Mouse (Mus musculus): Measurements from ENCODE around the gene Zfp961. TPM values are rescaled to one million over a fixed set of nuclear protein-coding genes. Genes with fewer than 3 reads are reported as not detected.
"Not testable (repeated sequence)": the region's sequence is repeated elsewhere in the genome, so short reads cannot be mapped to it uniquely, and the experiment has no call there.

The Zfp961 gene
- polyA plus RNA-seq, 1 experiment, result 1.9 TPM

DNA sequence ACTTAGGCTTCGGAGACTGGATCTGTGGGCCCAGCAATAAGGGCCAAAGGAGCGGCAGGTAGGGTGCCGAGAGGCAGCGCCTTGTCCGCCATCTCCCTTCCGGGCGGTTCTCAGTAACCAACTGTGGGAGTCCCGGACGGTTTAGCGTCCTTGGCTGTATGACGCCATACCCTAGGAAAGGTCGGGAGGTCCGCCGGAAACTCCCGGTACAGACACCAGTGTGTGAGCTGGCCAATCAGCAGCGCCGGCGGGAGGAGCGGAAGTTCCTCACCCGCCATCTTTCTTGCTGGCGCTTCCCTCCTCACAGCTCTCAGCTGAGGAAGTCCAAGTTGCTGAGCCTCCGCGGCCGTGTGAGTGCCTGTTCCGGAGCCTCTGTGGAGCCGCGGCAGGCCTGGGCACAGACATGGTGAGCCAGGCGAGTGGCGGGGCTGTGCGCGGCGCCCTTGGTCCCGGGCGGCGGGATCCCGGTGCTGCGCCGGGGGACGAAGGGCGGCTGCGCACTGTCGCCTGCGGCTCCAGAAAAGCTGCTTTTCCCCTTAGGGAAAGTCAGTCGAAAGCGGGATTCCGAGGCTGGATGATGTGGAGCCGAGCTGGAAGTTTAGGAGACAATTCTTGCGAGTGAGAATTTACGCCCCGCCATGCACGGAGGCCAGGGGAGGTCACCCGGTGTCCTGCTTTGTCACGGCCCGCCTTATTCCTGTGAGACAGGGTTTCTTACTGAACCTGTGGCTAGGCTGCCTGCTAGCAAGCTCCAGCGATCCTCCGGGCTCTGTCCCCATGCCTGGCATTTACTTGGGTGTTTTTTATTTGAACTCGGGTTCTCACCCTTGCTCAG lies 28.1 kb upstream of the Zfp961 start:
- Histone ChIP-seq H3K27me3 (ENCODE audit: control insufficient read depth, insufficient read depth, low read length) (no peaks in the 10 kb centered on the region), H3K36me3 (ENCODE audit: control insufficient read depth, insufficient read depth, low read length) (0 out of 2 replicates have a peak, but pooled peaks cover 2% of the 10 kb centered on the region), H3K4me3 (ENCODE audit: low read depth, low read length) (peak overlapping the region; percentile 98), H3K27ac (ENCODE audit: insufficient read depth, low read depth, low read length) (peak overlapping the region; percentile 97), H3K4me1 (ENCODE audit: control insufficient read depth, insufficient read depth, insufficient read length, low read length) (peaks cover 2% of the 10 kb centered on the region; the same call in 1 of the 2 replicates)
- no peak for TF ChIP-seq CTCF (IDR thresholded peaks at IDR 0.05; ENCODE audit: extremely low read depth, insufficient read length, insufficient replicate concordance, low read depth, low read length)
- TF ChIP-seq POLR2A (IDR thresholded peaks at IDR 0.05; ENCODE audit: low read depth, low read length), result peak; percentile 87
- WGBS, result under 1% methylated on average over 57 of the region's 57 CpGs

- no peaks in the 10 kb centered on the region for H3K27me3 ChIP-seq (ENCODE audit: control insufficient read depth, insufficient read depth, low read length)
- peak overlapping the region; percentile 43 for H3K27ac ChIP-seq (ENCODE audit: insufficient read depth, low read depth, low read length)
- H3K4me1 ChIP-seq (ENCODE audit: control insufficient read depth, insufficient read depth, insufficient read length, low read length), result peaks cover 2% of the 10 kb centered on the region; the same call in 1 of the 2 replicates
- no peak overlapping the region for H3K4me3 ChIP-seq (ENCODE audit: low read depth, low read length)
- TF ChIP-seq POLR2A (IDR thresholded peaks at IDR 0.05; ENCODE audit: low read depth, low read length) (no peak), CTCF (IDR thresholded peaks at IDR 0.05; ENCODE audit: extremely low read depth, insufficient read length, insufficient replicate concordance, low read depth, low read length) (no peak)
- peaks cover 23% of the 10 kb centered on the region for H3K36me3 ChIP-seq (ENCODE audit: control insufficient read depth, insufficient read depth, low read length)
- 90% methylated on average over 5 of the region's 5 CpGs for WGBS
Measured at GRCm38 (mm10) chr8:71925791-71926190, 25.0 kb upstream of the Zfp961 start.

GRCm38 (mm10) chr8:71926551-71926950 lies 24.3 kb upstream of the Zfp961 start:
- WGBS, result 46% methylated on average over 3 of the region's 3 CpGs

DNA sequence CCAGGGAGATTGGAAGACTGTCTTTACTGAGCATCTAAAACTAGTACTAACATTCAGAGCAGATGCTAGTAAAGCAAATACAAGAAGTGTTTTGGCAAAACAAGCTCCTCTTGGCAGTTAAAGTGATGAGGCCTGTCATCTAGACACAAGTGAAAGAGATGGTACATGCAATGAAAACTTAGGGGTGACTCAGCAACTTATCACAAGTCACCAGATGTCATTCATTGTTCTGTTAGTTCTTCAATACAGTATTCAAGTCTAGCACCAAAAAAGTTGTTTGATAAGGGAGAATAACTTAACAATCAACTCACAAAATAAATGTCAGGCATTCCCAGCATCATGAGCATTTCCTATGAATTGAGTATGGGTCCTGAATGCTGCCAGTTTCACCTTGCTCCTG lies 23.1 kb upstream of the Zfp961 start:
- Histone ChIP-seq H3K27ac (ENCODE audit: insufficient read depth, low read depth, low read length) (no peak overlapping the region), H3K27me3 (ENCODE audit: control insufficient read depth, insufficient read depth, low read length) (no peaks in the 10 kb centered on the region), H3K4me3 (ENCODE audit: low read depth, low read length) (no peak overlapping the region), H3K4me1 (ENCODE audit: control insufficient read depth, insufficient read depth, insufficient read length, low read length) (peaks cover 2% of the 10 kb centered on the region; the same call in 1 of the 2 replicates), H3K36me3 (ENCODE audit: control insufficient read depth, insufficient read depth, low read length) (peaks cover 31% of the 10 kb centered on the region)
- TF ChIP-seq CTCF (IDR thresholded peaks at IDR 0.05; ENCODE audit: extremely low read depth, insufficient read length, insufficient replicate concordance, low read depth, low read length), result no peak
- no peak for TF ChIP-seq POLR2A (IDR thresholded peaks at IDR 0.05; ENCODE audit: low read depth, low read length)

More at GRCm38 (mm10) chr8:71926551-71926950, 24.3 kb upstream of the Zfp961 start:
- Histone ChIP-seq H3K36me3 (ENCODE audit: control insufficient read depth, insufficient read depth, low read length) (peaks cover 30% of the 10 kb centered on the region), H3K4me3 (ENCODE audit: low read depth, low read length) (no peak overlapping the region), H3K27ac (ENCODE audit: insufficient read depth, low read depth, low read length) (peak overlapping the region; percentile 73; the same call in 1 of the 2 replicates), H3K27me3 (ENCODE audit: control insufficient read depth, insufficient read depth, low read length) (no peaks in the 10 kb centered on the region), H3K4me1 (ENCODE audit: control insufficient read depth, insufficient read depth, insufficient read length, low read length) (peaks cover 2% of the 10 kb centered on the region; the same call in 1 of the 2 replicates)
- no peak for TF ChIP-seq CTCF (IDR thresholded peaks at IDR 0.05; ENCODE audit: extremely low read depth, insufficient read length, insufficient replicate concordance, low read depth, low read length)
- TF ChIP-seq POLR2A (IDR thresholded peaks at IDR 0.05; ENCODE audit: low read depth, low read length), result no peak

DNA sequence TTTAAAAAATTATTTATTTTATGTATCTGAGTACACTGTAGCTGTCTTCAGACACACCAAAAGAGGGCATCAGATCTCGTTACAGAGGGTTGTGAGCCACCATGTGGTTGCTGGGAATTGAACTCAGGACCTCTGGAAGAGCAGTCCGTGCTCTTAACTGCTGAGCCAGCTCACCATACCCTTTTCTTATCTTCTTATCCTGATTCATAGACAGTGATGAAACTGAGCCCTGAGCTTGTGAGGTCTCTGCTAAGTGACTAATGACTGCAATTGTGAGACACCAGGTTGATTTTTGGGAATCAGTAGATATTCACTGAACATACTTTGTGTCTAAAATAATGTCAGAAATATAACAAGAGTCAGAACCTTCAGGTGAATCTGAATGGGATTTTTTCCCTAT lies 12.8 kb upstream of the Zfp961 start:
- not testable (repeated sequence) for H3K27ac ChIP-seq (ENCODE audit: insufficient read depth, low read depth, low read length); H3K36me3 ChIP-seq (ENCODE audit: control insufficient read depth, insufficient read depth, low read length); H3K4me3 ChIP-seq (ENCODE audit: low read depth, low read length); H3K4me1 ChIP-seq (ENCODE audit: control insufficient read depth, insufficient read depth, insufficient read length, low read length); H3K27me3 ChIP-seq (ENCODE audit: control insufficient read depth, insufficient read depth, low read length)
- 70% methylated on average over 2 of the region's 2 CpGs for WGBS

DNA sequence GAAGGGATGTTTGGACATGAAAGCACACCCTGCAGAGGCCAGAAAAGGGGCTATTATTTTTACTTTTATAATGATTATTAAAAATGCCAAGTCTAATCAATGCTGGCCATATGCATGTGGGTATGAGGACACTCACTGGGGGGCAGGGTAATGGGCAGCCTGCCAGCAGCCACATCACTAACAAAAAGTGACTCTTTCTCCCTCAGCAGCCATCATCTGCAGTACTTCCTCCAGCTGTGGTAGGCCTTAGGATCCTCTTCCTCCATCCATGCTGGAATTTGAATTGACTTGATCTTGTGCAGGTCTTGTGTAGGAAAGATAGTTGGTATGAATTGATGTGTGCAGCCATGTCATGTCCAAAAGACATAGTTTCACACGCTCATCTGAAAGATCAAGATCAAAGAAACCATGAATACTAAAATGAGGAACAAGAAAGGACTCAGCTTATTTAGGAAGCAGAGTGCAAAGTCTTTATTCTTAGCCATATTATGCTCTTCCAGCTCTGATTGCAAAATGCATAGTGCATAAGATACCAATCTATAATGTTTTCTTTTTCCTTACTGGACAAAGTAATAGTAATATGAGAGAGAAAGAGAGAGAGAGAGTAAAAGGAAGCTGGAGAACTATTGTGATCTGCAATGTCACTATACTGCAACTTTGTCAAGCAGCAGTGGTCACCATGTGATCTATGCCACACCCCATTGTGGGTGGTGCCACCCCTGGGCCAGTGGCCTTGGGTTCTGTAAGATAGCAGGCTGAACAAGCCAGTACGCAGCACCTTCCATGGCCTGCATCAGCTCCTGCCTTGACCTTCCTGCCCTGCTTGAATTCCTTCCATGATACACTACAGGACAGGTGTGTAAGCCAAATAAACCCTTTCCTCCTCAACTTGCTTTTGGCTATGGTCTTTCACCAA lies 10.3 kb upstream of the Zfp961 start:
- TF ChIP-seq POLR2A (IDR thresholded peaks at IDR 0.05; ENCODE audit: low read depth, low read length) (no peak), CTCF (IDR thresholded peaks at IDR 0.05; ENCODE audit: extremely low read depth, insufficient read length, insufficient replicate concordance, low read depth, low read length) (no peak)
- Histone ChIP-seq H3K27ac (ENCODE audit: insufficient read depth, low read depth, low read length) (no peak overlapping the region), H3K4me3 (ENCODE audit: low read depth, low read length) (no peak overlapping the region), H3K27me3 (ENCODE audit: control insufficient read depth, insufficient read depth, low read length) (no peaks in the 10 kb centered on the region), H3K4me1 (ENCODE audit: control insufficient read depth, insufficient read depth, insufficient read length, low read length) (no peaks in the 10 kb centered on the region), H3K36me3 (ENCODE audit: control insufficient read depth, insufficient read depth, low read length) (no peaks in the 10 kb centered on the region)
- 65% methylated on average over 2 of the region's 2 CpGs for WGBS

DNA sequence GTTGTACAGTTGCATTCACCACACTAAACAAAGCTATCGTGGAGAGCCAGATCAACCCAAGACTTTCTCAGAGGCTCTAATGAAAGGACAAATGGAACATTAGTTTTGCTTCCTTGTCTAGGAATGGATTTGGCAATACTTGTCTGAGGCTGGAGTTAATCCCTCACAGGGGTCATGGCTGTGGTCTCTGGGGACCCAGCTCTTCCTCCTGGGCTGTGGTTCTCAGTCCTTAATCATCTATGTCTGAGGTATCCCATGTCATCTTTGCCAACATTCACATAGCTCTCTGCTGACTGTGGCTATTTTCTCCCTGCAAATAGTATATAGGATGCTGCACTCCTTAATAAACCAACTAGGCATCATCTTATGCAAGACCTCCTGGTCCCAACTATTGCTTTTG lies 9.1 kb upstream of the Zfp961 start:
- H3K27ac ChIP-seq (ENCODE audit: insufficient read depth, low read depth, low read length), result no peak overlapping the region
- H3K36me3 ChIP-seq (ENCODE audit: control insufficient read depth, insufficient read depth, low read length), result no peaks in the 10 kb centered on the region
- 81% methylated on average over 1 of the region's 1 CpGs for WGBS
- H3K4me1 ChIP-seq (ENCODE audit: control insufficient read depth, insufficient read depth, insufficient read length, low read length), result no peaks in the 10 kb centered on the region
- no peaks in the 10 kb centered on the region for H3K27me3 ChIP-seq (ENCODE audit: control insufficient read depth, insufficient read depth, low read length)
- no peak overlapping the region for H3K4me3 ChIP-seq (ENCODE audit: low read depth, low read length)
- TF ChIP-seq POLR2A (IDR thresholded peaks at IDR 0.05; ENCODE audit: low read depth, low read length) (no peak), CTCF (IDR thresholded peaks at IDR 0.05; ENCODE audit: extremely low read depth, insufficient read length, insufficient replicate concordance, low read depth, low read length) (no peak)
